Mouse (Mus musculus) erythroblast, adult 5-6 weeks (primary cell): Measurements from ENCODE around the gene Crim1. TPM values are rescaled to one million over a fixed set of nuclear protein-coding genes. Genes with fewer than 3 reads are reported as not detected.
A peak's percentile ranks its signal among the peaks of the same experiment; 100 is the strongest.
"Not testable (repeated sequence)": the region's sequence is repeated elsewhere in the genome, so short reads cannot be mapped to it uniquely, and the experiment has no call there.

ENCODE experiments used
- ATAC-seq: replicated peaks from 2 replicates; pipeline ENCODE4 v1.8.0; 2016; ENCODE audit warnings: moderate number of reproducible peaks, mild to moderate bottlenecking, moderate TSS enrichment, inconsistent platforms; ENCODE audit not compliant: poor library complexity, low FRiP score, severe bottlenecking
- total RNA-seq, 2 experiments: library from RNA; stranded (forward) in 1 of 2; stranded (reverse) in 1 of 2; fragments of 150-400 nt in 1 of 2; fragments of 200-764, 138-1000 nt in 1 of 2; gene quantifications; 2 replicates each; pipeline versions ENCODE4 v1.2.3 to v1.2.4; 2015 to 2017; ENCODE audit warnings: low replicate concordance in 2 of 2

The Crim1 gene
- total RNA-seq, 2 experiments from 2014 or later, result 1.5 to 2.2 TPM

DNA sequence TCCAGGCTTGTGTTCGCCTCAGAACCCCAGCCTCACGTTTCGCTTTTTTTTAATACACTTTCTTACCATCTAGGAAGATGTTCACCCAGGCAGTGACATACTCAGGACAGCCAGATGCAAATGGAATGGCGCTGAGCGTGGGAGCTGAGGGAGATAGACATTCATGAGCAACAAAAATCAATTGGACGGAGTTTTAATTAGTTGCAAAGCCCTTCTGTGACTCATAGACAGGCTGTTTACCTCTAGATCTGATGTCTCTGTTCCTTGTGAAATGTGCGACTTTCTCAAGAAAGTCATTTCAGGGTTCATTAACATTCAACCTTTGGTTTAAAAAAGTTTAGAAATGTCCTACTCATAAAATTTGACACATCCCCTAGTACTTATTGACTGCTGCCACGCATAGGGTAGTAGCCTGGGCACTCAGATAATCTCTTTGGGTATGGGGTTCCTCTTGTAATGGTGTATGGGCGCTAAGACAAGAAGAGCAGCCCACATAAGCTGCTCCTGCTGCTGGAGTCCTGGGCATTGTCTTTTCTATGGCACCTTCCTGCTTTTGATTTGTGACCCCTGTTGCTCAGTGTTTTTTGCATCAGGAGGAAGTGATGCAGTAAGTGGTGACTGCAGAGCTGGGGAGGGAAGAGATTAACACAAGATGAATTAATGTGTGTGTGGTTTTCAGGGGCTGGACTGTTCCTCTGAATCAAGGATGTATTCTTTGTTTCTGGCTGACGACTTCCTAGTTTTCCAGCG lies 46.8 kb downstream of the Crim1 start:
- peak; percentile 28; the same call in 1 of the 2 replicates for ATAC-seq

GRCm38 (mm10) chr17:78248197-78248596 lies 48.1 kb downstream of the Crim1 start:
- ATAC-seq, result 0 out of 2 replicates have a peak, but pooled peaks have one; percentile 39

- ATAC-seq, result peak; percentile 66
These were observed 48.9 kb downstream of the Crim1 start for GRCm38 (mm10) chr17:78248943-78249342.

GRCm38 (mm10) chr17:78250149-78250938 lies 50.3 kb downstream of the Crim1 start:
- ATAC-seq, result no peak

DNA sequence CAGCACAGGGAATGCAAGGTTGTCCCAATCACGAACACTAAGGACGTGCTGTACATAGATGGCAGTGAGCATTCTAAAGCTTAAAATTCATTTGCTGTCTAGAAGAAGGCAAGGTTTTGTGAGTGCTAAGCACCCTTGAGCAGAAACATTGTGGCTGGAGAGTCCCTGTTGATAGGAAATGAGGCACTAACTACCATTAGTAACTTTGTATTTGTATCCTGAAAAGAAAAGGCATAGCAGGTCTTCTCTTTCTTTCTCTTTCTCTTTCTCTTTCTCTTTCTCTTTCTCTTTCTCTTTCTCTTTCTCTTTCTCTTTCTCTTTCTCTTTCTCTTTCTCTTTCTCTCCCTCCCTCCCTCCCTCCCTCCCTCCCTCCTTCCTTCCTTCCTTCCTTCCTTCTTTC lies 53.5 kb downstream of the Crim1 start:
- not testable (repeated sequence) for ATAC-seq

- ATAC-seq, result no peak
These were observed 54.2 kb downstream of the Crim1 start for GRCm38 (mm10) chr17:78254256-78254655.

DNA sequence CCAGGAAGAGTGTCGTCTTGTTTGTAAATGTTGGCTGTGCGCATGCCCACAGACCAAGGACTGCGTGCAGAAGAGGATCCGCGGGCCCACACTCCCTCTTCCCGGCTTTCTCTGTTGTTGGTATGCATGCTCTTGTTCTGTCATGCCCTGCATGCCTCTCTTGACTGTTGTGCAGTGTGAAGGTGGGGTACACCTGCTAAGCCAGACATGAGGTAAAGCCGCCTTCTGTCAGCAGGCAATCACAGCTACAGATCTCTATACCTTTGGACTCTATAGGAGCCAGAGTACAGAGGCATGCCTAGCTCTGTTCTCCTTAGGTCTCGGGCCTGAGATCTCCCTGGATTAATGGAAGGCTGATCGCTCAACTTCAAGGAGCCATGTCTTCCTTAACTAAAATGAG lies 55.7 kb downstream of the Crim1 start:
- ATAC-seq, result no peak

DNA sequence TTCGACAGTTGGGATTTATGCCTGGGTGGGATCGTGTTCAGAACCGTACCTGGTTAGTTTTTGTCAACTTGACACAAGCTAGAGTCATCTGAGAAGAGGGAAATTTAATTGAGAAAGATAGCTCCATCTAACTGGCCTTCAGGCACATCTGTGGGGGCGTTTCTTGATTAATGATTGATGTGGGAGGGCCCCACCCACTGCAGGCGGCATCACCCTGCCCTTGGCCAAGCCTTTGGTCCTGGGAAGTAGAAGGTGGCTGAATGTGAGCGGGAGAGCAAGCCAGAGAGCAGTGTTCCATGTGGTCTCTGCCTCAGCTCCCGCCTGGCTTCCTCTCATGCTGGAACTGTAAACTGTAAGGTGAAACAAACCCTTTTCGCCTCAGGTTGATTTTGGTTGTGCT lies 56.5 kb downstream of the Crim1 start:
- ATAC-seq, result no peak

- no peak for ATAC-seq
These were observed 61.6 kb downstream of the Crim1 start for GRCm38 (mm10) chr17:78261684-78262083.

GRCm38 (mm10) chr17:78264116-78264515 lies 64.1 kb downstream of the Crim1 start:
- no peak for ATAC-seq

GRCm38 (mm10) chr17:78265135-78265534 lies 65.1 kb downstream of the Crim1 start:
- ATAC-seq, result no peak

DNA sequence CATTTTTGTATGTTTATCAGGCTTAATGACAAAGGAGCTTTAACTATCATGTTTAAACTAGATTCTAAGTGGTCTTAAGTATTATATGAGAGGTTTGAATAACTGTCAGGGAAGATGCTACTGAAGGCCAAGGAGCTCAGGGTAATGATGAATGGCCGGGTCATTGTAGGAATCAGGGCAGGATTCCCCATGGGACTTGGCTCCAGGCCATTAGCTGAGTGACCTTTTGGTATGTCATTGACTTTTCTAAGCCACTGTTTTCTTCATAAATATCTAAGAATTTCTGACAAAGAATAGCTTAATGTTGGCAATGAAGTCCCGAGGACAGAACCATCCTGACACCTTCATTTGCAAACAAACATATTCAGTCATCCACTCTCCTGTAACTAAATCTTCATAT lies 66.2 kb downstream of the Crim1 start:
- no peak for ATAC-seq

DNA sequence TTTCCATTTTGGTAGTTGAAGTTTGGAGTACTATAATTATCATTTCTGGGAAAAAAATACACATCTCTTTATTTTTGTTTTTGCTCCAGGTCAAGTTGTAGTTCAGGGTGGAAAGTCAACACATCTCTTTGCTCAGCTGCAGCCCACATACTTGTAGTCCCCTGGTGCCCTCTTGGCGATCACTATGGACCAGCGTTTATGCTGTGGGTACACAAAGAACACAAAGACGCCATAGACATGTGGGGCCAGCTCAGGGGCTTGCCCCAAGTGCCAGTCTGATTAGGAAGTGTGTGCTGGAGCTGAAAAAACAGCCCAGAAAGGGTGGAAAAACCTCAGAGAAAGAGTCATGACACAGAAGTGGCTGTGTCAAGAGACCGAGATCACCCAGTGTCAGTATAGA lies 68.5 kb downstream of the Crim1 start:
- no peak for ATAC-seq

DNA sequence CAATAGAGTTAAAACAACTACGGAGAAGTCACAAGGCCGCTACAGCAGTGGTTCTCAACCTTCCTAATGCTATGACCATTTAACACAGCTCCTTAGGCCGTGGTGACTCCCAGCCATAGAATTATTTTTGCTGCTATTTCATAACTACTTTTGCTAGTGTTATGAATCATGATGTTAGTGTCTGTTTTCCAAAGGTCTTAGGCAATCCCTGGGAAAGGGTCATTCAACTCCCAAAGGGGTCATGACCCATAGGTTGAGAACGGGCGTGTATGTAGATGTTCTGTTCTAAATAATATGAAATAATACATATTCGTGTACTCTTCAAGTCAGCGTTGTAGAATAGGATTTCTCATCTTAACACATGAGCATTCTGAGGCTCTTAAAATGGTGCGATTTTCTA lies 69.3 kb downstream of the Crim1 start:
- ATAC-seq, result no peak

DNA sequence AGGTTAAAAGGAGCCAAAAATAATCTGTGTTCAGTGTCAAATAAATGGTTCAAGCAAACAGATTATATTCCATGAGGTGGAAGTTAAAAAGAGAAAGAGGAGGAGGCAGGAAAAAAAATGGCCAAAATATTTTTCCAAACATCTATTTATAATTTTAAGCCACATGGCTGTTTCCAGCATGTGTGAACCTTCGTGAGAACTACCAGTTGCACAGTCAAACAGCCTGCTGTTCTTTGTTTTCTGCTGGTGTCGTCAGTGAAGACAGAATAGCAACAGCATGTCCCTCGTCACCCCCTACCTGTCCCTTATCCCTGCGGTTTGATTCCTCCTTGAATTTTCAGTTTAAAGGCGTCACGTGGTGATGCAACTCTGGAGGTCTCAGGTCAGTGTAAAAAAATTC lies 70.0 kb downstream of the Crim1 start:
- no peak for ATAC-seq

DNA sequence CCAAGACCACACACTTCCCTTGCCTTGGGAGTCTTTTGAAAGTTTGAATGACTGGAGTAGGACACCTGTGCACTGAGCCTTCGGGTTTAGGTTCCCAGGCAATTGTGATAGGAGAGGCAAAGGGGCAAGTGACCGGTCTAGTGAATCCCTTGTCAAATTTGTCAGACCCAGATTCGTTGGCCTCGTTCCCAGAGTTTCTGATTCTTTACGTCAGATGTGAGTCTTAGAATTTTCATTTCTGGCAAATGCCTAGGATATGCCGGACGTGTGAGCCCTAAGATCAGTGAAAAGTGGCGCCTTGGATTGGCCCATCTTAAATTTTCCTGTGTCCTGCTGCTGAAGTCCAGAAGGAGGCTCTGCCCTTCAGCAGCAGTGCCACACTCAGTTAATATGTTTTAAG lies 71.7 kb downstream of the Crim1 start:
- ATAC-seq, result no peak

- no peak for ATAC-seq
These were observed 72.1 kb downstream of the Crim1 start for GRCm38 (mm10) chr17:78272142-78272541.

DNA sequence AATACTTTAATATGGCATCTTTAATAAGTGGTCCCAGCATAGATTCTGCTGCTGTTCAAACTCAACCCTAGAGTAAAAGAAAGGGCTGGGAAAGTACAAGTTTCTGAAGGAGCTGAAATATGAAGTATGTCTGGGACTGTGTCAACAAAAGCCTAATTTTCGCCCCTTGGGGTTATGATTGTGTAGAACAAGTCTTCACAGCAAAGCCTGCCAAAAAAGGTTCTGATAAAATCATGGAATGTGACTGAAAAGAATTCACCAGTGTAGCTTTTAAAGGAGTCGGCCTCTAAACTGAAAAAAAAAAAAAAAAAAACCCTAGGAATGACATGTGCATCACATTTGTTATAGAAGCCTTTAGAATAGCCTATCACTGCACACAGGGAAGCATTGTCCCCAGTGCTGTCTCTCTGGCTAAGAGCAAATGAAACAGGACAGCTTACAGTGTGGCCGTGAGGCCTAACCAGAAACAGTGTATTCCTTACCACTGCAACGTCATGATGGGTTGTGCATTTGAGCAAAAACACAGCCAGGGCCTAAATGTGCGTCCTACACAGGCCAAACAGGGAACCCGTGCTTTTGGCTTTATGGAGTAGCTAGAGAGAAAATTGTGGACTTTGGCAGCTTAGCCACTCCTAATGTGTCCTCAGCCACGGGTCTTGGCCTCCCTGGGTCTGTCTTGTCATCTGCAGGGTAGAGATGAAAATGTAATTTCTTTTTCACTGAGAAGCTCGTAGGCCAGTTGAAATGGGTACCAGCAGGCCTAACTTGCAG lies 72.8 kb downstream of the Crim1 start:
- ATAC-seq, result no peak

DNA sequence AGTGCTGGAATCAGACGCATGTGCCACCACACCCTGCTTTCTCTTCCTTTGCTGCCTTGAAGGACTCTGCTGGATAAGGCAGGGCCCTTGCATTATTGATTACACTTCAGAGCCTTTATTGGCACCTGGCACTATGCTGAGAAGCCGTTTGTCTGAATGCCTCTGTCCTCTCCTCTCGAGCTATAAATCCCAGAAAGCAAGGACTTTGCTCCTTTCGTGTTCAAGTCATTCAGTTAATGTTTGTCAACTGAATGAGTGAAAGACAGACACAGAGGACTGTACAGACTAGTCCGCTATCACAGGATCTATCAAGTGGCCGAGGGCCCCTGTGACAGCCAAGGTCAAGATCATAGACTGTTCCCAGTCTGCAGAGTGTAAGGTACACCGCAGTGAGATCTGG lies 73.8 kb downstream of the Crim1 start:
- ATAC-seq, result no peak
